Mouse (Mus musculus): Measurements from ENCODE around the gene Adamts7. TPM values are rescaled to one million over a fixed set of nuclear protein-coding genes. Genes with fewer than 3 reads are reported as not detected.

Gene Adamts7
- polyA plus RNA-seq, 1 experiment from 2014 or later: 4.9 TPM

DNA sequence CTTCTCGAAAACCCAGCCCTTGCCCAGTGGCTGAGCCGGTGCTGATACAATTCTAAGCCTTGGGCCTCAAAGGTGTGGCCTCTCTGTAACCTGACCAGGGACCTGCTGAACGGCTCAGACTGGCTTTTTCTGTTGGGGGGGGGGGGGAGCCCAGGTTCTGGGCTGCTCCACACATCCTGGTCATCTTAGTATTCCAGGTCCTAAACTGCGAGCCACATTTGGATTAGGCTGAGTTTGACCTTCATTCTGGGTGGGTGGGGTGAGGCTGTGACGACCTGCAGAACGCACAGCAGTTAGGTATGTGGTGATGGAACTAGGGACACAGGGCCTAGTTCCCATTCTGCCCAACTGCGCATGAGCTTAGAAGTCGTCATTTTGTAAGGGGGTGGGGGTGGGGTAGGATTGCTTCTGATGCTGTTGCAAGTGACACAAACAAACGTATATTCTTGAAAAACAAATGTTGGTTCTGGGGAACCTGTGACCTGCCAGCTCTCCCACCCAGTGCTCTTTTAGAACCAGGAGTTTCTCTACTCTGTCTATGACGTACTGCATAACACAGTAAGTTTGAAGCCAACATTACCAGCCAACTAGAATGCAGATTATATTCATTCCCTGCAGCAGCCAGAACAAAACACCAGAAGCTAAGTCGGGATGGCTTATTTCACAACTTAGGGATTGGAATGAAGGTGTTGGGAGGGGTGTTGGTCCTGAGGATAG, 38.6 kb upstream of the Adamts7 start:
- H3K4me2 ChIP-seq: 0 out of 2 replicates have a peak overlapping the region, but pooled peaks have one; percentile 8
- H3K27me3 ChIP-seq (ENCODE audit: control insufficient read depth, insufficient read depth, low read length): no peaks in the 10 kb centered on the region
- no peaks in the 10 kb centered on the region for H3K9me3 ChIP-seq (replicated peaks; ENCODE audit: control insufficient read depth, low read length)
- no peak overlapping the region for H3K9ac ChIP-seq (ENCODE audit: low read depth, low read length)
- WGBS (ENCODE audit: insufficient replicate concordance): 40% methylated on average over 11 of the region's 11 CpGs
- H3K36me3 ChIP-seq (ENCODE audit: control insufficient read depth, insufficient read depth, low read length): no peaks in the 10 kb centered on the region
- H3K4me3 ChIP-seq (ENCODE audit: low read depth, low read length): no peak overlapping the region
- H3K27ac ChIP-seq (ENCODE audit: low read depth, low read length): no peak overlapping the region
- H3K4me1 ChIP-seq (ENCODE audit: control insufficient read depth, insufficient read depth, low read length): no peaks in the 10 kb centered on the region
- no peak for ATAC-seq (replicated peaks; ENCODE audit: insufficient number of reproducible peaks, low FRiP score, low TSS enrichment)

DNA sequence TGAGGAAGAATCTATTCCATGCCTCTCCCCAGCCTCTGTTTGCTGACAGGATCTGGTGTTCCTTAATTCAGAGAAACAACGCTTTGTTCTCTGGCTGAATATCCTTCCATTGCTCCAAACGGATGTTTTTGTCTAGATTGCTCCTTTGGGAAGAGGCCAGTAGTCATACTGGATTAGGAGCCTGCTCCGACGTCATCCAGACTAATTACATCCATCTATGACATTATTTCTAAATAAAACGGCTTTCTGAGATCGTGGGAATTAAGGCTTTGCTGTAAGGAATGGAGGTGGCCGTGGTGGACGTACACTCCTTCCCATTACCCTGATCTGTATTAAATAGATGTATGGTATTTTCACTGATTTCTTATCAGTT, 38.0 kb upstream of the Adamts7 start:
- Histone ChIP-seq H3K9me3 (replicated peaks; ENCODE audit: control insufficient read depth, low read length) (no peaks in the 10 kb centered on the region), H3K9ac (ENCODE audit: low read depth, low read length) (no peak overlapping the region), H3K27me3 (ENCODE audit: control insufficient read depth, insufficient read depth, low read length) (no peaks in the 10 kb centered on the region), H3K4me3 (ENCODE audit: low read depth, low read length) (no peak overlapping the region), H3K27ac (ENCODE audit: low read depth, low read length) (no peak overlapping the region), H3K36me3 (ENCODE audit: control insufficient read depth, insufficient read depth, low read length) (no peaks in the 10 kb centered on the region), H3K4me2 (peak overlapping the region; percentile 8; the same call in 1 of the 2 replicates), H3K4me1 (ENCODE audit: control insufficient read depth, insufficient read depth, low read length) (no peaks in the 10 kb centered on the region)
- ATAC-seq (replicated peaks; ENCODE audit: insufficient number of reproducible peaks, low FRiP score, low TSS enrichment): no peak
- WGBS (ENCODE audit: insufficient replicate concordance): 39% methylated on average over 8 of the region's 8 CpGs

DNA sequence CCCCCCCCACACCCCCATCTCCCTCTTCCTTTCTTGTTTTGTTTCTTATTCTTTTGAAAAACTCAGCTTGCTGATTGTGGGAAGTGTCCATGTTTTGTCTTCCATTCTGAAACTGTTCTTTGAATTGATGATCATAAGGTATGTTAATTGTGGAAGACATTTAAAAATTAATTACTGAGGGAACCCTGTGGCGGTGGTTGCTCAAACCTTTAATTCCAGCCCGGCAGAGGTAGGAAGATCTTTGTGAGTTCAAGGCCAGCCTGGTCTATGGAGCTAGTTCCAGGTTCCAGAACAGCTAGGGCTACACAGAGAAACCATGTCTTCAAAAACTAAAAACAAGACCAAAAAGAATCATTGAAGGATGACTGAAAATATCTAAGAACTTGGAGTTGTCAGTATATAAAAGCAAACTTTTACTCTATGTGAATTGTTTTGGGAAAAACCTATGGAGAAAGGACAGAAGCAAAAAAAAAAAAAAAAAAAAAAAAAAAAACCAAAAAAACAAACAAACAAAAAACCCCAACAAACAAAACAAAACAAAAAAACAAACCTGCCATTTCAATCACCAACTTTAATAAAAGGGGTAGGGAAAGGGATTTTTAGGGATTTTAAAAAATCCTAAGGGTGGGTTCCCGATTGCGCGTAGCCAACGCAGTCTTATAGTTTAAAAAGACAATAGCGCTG, 37.3 kb upstream of the Adamts7 start:
- Histone ChIP-seq H3K4me2 (peak overlapping the region; percentile 60), H3K4me1 (ENCODE audit: control insufficient read depth, insufficient read depth, low read length) (no peaks in the 10 kb centered on the region), H3K9ac (ENCODE audit: low read depth, low read length) (0 out of 2 replicates have a peak overlapping the region, but pooled peaks have one; percentile 17), H3K36me3 (ENCODE audit: control insufficient read depth, insufficient read depth, low read length) (no peaks in the 10 kb centered on the region), H3K4me3 (ENCODE audit: low read depth, low read length) (peak overlapping the region; percentile 47), H3K27me3 (ENCODE audit: control insufficient read depth, insufficient read depth, low read length) (no peaks in the 10 kb centered on the region), H3K9me3 (replicated peaks; ENCODE audit: control insufficient read depth, low read length) (no peaks in the 10 kb centered on the region), H3K27ac (ENCODE audit: low read depth, low read length) (no peak overlapping the region)
- no peak for ATAC-seq (replicated peaks; ENCODE audit: insufficient number of reproducible peaks, low FRiP score, low TSS enrichment)
- WGBS (ENCODE audit: insufficient replicate concordance): 18% methylated on average over 7 of the region's 7 CpGs

DNA sequence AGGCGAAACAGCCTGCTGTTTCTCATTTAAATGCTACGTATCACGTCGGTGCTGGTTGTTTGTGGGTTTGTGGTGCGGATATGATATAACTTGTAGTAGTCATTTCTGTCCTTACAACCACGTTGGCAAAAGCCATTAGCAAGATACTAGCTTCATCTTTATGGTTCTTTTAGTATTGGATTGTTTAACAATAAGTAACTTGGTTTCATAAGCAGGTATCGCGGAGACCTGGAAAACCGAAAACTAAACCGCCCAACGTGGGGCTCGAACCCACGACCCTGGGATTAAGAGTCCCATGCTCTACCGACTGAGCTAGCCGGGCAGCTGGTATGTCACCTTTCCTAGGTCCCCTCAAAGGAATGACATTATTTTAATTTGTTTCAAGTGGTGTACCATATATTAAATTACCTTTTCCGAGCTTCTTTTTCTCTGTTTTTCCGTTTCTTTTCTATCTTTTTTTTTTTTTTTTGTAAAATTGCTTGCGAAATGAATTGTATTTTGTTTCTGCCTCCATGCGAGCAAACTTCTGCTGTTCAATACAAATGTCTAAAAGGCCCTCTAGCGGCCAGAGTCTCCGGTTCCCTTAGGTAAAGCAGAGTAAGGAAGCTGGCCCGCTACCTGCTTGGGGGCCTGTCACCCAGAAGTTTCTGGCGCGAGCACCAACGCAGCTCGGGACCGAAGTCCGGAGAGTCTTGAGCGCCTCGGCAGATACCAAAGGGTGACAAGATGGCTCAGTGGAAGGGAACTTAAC, 36.4 kb upstream of the Adamts7 start:
- Histone ChIP-seq H3K9ac (ENCODE audit: low read depth, low read length) (peak overlapping the region; percentile 17; the same call in 1 of the 2 replicates), H3K27me3 (ENCODE audit: control insufficient read depth, insufficient read depth, low read length) (no peaks in the 10 kb centered on the region), H3K36me3 (ENCODE audit: control insufficient read depth, insufficient read depth, low read length) (no peaks in the 10 kb centered on the region), H3K4me2 (peak overlapping the region; percentile 60), H3K4me1 (ENCODE audit: control insufficient read depth, insufficient read depth, low read length) (no peaks in the 10 kb centered on the region), H3K27ac (ENCODE audit: low read depth, low read length) (no peak overlapping the region), H3K9me3 (replicated peaks; ENCODE audit: control insufficient read depth, low read length) (no peaks in the 10 kb centered on the region), H3K4me3 (ENCODE audit: low read depth, low read length) (peak overlapping the region; percentile 47)
- 2% methylated on average over 30 of the region's 30 CpGs for WGBS (ENCODE audit: insufficient replicate concordance)
- peak; percentile 85 for ATAC-seq (replicated peaks; ENCODE audit: insufficient number of reproducible peaks, low FRiP score, low TSS enrichment)

DNA sequence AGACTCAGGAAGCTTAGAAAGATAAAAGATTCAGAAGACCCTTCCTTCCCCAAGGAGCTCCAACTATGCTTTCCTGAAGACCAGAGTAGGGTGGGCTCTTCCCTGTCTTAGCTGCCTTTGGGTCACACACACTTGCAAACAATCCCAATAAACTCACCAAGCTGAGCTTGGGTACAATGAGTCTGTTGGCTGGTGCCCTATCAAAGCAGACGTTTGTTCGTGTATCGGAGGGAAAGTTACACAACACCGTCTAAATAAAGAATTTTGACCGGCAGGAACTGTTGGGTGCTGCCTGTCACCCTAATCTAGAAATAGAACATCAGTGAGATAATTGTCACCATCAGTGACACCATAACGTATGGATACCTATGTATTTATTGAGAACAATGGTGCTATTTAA, 35.7 kb upstream of the Adamts7 start:
- Histone ChIP-seq H3K9me3 (replicated peaks; ENCODE audit: control insufficient read depth, low read length) (no peaks in the 10 kb centered on the region), H3K4me2 (peak overlapping the region; percentile 60), H3K4me1 (ENCODE audit: control insufficient read depth, insufficient read depth, low read length) (no peaks in the 10 kb centered on the region), H3K4me3 (ENCODE audit: low read depth, low read length) (peak overlapping the region; percentile 47; the same call in 1 of the 2 replicates), H3K36me3 (ENCODE audit: control insufficient read depth, insufficient read depth, low read length) (no peaks in the 10 kb centered on the region; the same call in 1 of the 2 replicates), H3K27me3 (ENCODE audit: control insufficient read depth, insufficient read depth, low read length) (no peaks in the 10 kb centered on the region), H3K27ac (ENCODE audit: low read depth, low read length) (no peak overlapping the region), H3K9ac (ENCODE audit: low read depth, low read length) (no peak overlapping the region)
- WGBS (ENCODE audit: insufficient replicate concordance): 51% methylated on average over 6 of the region's 6 CpGs
- no peak for ATAC-seq (replicated peaks; ENCODE audit: insufficient number of reproducible peaks, low FRiP score, low TSS enrichment)

DNA sequence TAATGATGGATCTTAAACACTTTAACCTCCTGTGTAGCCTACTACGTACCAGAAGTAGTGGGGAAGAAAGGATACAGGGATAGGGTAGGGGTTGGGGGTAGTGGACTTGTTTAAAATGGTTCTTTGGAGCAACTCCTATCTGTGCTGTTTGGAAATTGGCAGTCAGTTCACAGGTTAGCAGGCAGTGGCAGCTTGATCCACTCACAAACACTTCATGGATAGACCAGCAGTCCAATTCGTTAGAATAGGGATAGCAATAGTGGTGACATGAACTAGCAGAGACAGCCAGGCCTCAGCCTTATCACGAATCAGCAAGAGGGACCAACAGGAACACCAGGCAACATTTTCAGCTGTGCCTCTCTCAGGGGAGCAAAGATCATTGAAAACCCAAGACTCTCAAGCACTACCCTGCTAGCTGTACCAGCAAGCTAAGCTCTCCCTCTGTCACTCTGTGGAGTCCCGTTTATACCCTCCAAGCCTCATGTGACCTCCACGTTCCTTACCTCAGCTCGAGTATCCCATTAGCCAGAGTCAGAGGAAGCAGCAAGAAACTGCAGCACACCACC, 34.1 kb upstream of the Adamts7 start:
- H3K9me3 ChIP-seq (replicated peaks; ENCODE audit: control insufficient read depth, low read length): 0 out of 2 replicates have a peak, but pooled peaks cover 2% of the 10 kb centered on the region
- no peaks in the 10 kb centered on the region; the same call in 1 of the 2 replicates for H3K36me3 ChIP-seq (ENCODE audit: control insufficient read depth, insufficient read depth, low read length)
- 61% methylated on average over 6 of the region's 6 CpGs for WGBS (ENCODE audit: insufficient replicate concordance)
- H3K27me3 ChIP-seq (ENCODE audit: control insufficient read depth, insufficient read depth, low read length): no peaks in the 10 kb centered on the region
- ATAC-seq (replicated peaks; ENCODE audit: insufficient number of reproducible peaks, low FRiP score, low TSS enrichment): no peak
- no peak overlapping the region for H3K9ac ChIP-seq (ENCODE audit: low read depth, low read length)
- H3K4me2 ChIP-seq: no peak overlapping the region
- no peaks in the 10 kb centered on the region; the same call in 1 of the 2 replicates for H3K4me1 ChIP-seq (ENCODE audit: control insufficient read depth, insufficient read depth, low read length)
- H3K27ac ChIP-seq (ENCODE audit: low read depth, low read length): no peak overlapping the region
- no peak overlapping the region for H3K4me3 ChIP-seq (ENCODE audit: low read depth, low read length)

DNA sequence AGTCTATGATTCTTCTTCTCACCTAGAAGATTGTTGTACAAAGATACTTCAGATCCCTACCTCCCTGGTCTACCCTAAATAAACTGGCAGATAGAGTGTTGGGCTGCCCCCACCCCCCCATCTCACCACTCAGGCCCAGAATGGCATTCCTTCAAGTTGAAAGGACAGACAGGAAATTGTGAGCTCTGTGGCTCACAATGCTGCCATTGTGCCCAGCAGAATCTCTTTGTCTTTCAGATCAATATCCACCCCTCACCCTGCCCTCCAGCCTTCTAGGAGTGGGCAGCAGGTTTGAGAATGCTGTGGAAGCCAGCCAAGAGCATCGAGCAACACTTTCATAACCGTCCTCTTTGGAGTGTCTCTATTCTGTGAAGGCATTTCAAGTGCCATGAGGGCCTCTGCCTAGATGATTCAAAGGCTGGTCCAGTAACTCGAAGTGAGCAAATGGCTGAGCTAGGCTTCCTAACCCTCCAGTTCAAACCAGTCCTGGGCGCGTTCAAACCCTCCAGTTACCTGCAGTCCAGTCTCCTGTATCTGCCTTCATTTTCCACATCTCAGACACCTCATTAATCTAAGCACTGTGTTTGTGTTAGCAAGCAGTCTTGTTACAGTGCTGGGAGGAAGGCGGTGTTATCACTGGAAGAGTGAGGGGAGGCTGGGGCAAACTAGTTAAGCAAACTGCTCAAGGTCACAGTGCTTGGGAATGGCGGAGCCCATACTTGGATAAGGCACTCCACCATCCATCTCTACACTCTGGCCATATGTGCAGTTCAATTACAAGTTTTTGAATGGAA, 29.1 kb upstream of the Adamts7 start:
- Histone ChIP-seq H3K27me3 (ENCODE audit: control insufficient read depth, insufficient read depth, low read length) (no peaks in the 10 kb centered on the region), H3K4me2 (no peak overlapping the region), H3K36me3 (ENCODE audit: control insufficient read depth, insufficient read depth, low read length) (no peaks in the 10 kb centered on the region; the same call in 1 of the 2 replicates), H3K9ac (ENCODE audit: low read depth, low read length) (no peak overlapping the region), H3K9me3 (replicated peaks; ENCODE audit: control insufficient read depth, low read length) (0 out of 2 replicates have a peak, but pooled peaks cover 2% of the 10 kb centered on the region), H3K4me1 (ENCODE audit: control insufficient read depth, insufficient read depth, low read length) (peaks cover 3% of the 10 kb centered on the region; the same call in 1 of the 2 replicates), H3K4me3 (ENCODE audit: low read depth, low read length) (no peak overlapping the region), H3K27ac (ENCODE audit: low read depth, low read length) (peak overlapping the region; percentile 31)
- WGBS (ENCODE audit: insufficient replicate concordance): 33% methylated on average over 7 of the region's 7 CpGs
- ATAC-seq (replicated peaks; ENCODE audit: insufficient number of reproducible peaks, low FRiP score, low TSS enrichment): no peak; the same call in 1 of the 2 replicates
